Mouse (Mus musculus): ENCODE measurements around the gene Hs2st1. TPM values are rescaled to one million over a fixed set of nuclear protein-coding genes. Genes with fewer than 3 reads are reported as not detected.
A peak's percentile ranks its signal among the peaks of the same experiment; 100 is the strongest.

Hs2st1 gene
- total and polyA plus RNA-seq, 3 experiments, result 13.6 to 16.1 TPM; not detected in 1

GRCm38 (mm10) chr3:144399358-144400096 lies 170.5 kb downstream of the Hs2st1 start (continued):
- TF ChIP-seq RAD21 (IDR thresholded peaks at IDR 0.05; ENCODE audit: low read depth, low read length) (peak; percentile 92), ZMIZ1 (IDR thresholded peaks at IDR 0.05; ENCODE audit: low read depth, low read length) (no peak)

- Histone ChIP-seq H3K79me2 (ENCODE audit: control insufficient read depth, insufficient read depth, low read length, poor library complexity) (no peaks in the 10 kb centered on the region), H3K9ac (ENCODE audit: control insufficient read depth, low read depth, low read length, poor library complexity, severe bottlenecking) (no peak overlapping the region), H3K36me3 (ENCODE audit: control insufficient read depth in 1 of 2, insufficient read depth in 2 of 2, low read length in 2 of 2) (peaks cover 0 to 5% of the 10 kb centered on the region in 2 experiments; a peak in 2 of 4 replicates), H3K4me1 (ENCODE audit: control insufficient read depth in 1 of 2, insufficient read depth in 2 of 2, low read length in 2 of 2) (peaks cover 0 to 23% of the 10 kb centered on the region in 2 experiments; a peak in 3 of 4 replicates), H3K4me3 (ENCODE audit: control insufficient read depth in 1 of 2, insufficient read depth in 1 of 2, low read depth in 2 of 2, low read length in 2 of 2) (no peak overlapping the region), H3K27me3 (ENCODE audit: control insufficient read depth in 1 of 2, insufficient read depth in 2 of 2, low read length in 2 of 2) (no peaks in the 10 kb centered on the region), H3K27ac (ENCODE audit: control insufficient read depth, low read depth, low read length) (no peak overlapping the region), H3K9me3 (replicated peaks; ENCODE audit: insufficient read depth, low read length) (no peaks in the 10 kb centered on the region)
- no peak for DNase-seq (ENCODE audit: low read depth, low spot score)
- TF ChIP-seq SMC3 (IDR thresholded peaks at IDR 0.05; ENCODE audit: low read depth, low read length) (0 out of 2 replicates have a peak, but pooled peaks have one; percentile 5), NELFE (IDR thresholded peaks at IDR 0.05; ENCODE audit: low read depth, low read length) (no peak), TAL1 (IDR thresholded peaks at IDR 0.05; ENCODE audit: low read length) (no peak), RAD21 (IDR thresholded peaks at IDR 0.05; ENCODE audit: low read depth, low read length) (peak; percentile 7), CHD1 (IDR thresholded peaks at IDR 0.05; ENCODE audit: low read depth, low read length) (no peak), MXI1 (IDR thresholded peaks at IDR 0.05; ENCODE audit: low read depth, low read length) (no peak), MAFK (IDR thresholded peaks at IDR 0.05; ENCODE audit: borderline replicate concordance, low read depth, low read length) (no peak), E2F4 (IDR thresholded peaks at IDR 0.05; ENCODE audit: borderline replicate concordance, low read depth, low read length) (no peak), BHLHE40 (IDR thresholded peaks at IDR 0.05; ENCODE audit: borderline replicate concordance, low read depth, low read length) (no peak), CTCF (IDR thresholded peaks at IDR 0.05 in 2 of 3, conservative IDR thresholded peaks at IDR 0.05 in 1 of 3; ENCODE audit: control insufficient read depth in 1 of 3, insufficient read depth in 1 of 3, low read depth in 2 of 3, low read length in 3 of 3, poor library complexity in 1 of 3, severe bottlenecking in 1 of 3) (peak; percentile 27 to 60 (median 40))
Measured at GRCm38 (mm10) chr3:144398166-144398565, 171.8 kb downstream of the Hs2st1 start.

- H3K27me3 ChIP-seq (ENCODE audit: control insufficient read depth in 1 of 2, insufficient read depth in 2 of 2, low read length in 2 of 2), result no peaks in the 10 kb centered on the region
- H3K4me1 ChIP-seq (ENCODE audit: control insufficient read depth in 1 of 2, insufficient read depth in 2 of 2, low read length in 2 of 2), result peaks cover 0 to 23% of the 10 kb centered on the region in 2 experiments; a peak in 3 of 4 replicates
- TF ChIP-seq EP300 (IDR thresholded peaks at IDR 0.05; ENCODE audit: low read depth in 1 of 2, low read length in 2 of 2) (no peak), NELFE (IDR thresholded peaks at IDR 0.05; ENCODE audit: low read depth, low read length) (no peak), POLR2AphosphoS5 (IDR thresholded peaks at IDR 0.05; ENCODE audit: borderline replicate concordance, low read depth, low read length) (no peak), BHLHE40 (IDR thresholded peaks at IDR 0.05; ENCODE audit: borderline replicate concordance, low read depth, low read length) (no peak), ETS1 (IDR thresholded peaks at IDR 0.05; ENCODE audit: low read depth, low read length) (no peak), ZC3H11A (IDR thresholded peaks at IDR 0.05; ENCODE audit: low read depth, low read length) (no peak), MXI1 (IDR thresholded peaks at IDR 0.05; ENCODE audit: low read depth, low read length) (no peak), MEF2A (IDR thresholded peaks at IDR 0.05; ENCODE audit: extremely low read depth, insufficient replicate concordance, low read depth, low read length, poor library complexity, severe bottlenecking) (no peak), E2F4 (IDR thresholded peaks at IDR 0.05; ENCODE audit: borderline replicate concordance, low read depth, low read length) (no peak), MYC (IDR thresholded peaks at IDR 0.05; ENCODE audit: low read depth, low read length) (no peak), CHD2 (IDR thresholded peaks at IDR 0.05; ENCODE audit: low read length) (no peak), GATA1 (IDR thresholded peaks at IDR 0.05; ENCODE audit: low read depth, low read length) (no peak), MAFK (IDR thresholded peaks at IDR 0.05; ENCODE audit: borderline replicate concordance, low read depth, low read length) (no peak), ELF1 (IDR thresholded peaks at IDR 0.05; ENCODE audit: low read depth, low read length) (no peak), RAD21 (IDR thresholded peaks at IDR 0.05; ENCODE audit: low read depth, low read length) (no peak), HCFC1 (IDR thresholded peaks at IDR 0.05; ENCODE audit: low read depth, low read length) (no peak), RCOR1 (IDR thresholded peaks at IDR 0.05; ENCODE audit: low read depth, low read length) (no peak), GABPA (IDR thresholded peaks at IDR 0.05; ENCODE audit: low read depth, low read length) (no peak), POLR2AphosphoS2 (IDR thresholded peaks at IDR 0.05; ENCODE audit: low read length) (no peak)
- H3K27ac ChIP-seq (ENCODE audit: control insufficient read depth, low read depth, low read length), result no peak overlapping the region
- no peaks in the 10 kb centered on the region for H3K9me3 ChIP-seq (replicated peaks; ENCODE audit: insufficient read depth, low read length)
- H3K4me3 ChIP-seq (ENCODE audit: control insufficient read depth in 1 of 2, insufficient read depth in 1 of 2, low read depth in 2 of 2, low read length in 2 of 2), result no peak overlapping the region
- no peak for DNase-seq (ENCODE audit: low read depth, low spot score)
- H3K9ac ChIP-seq (ENCODE audit: control insufficient read depth, low read depth, low read length, poor library complexity, severe bottlenecking), result no peak overlapping the region
- H3K36me3 ChIP-seq (ENCODE audit: control insufficient read depth in 1 of 2, insufficient read depth in 2 of 2, low read length in 2 of 2), result peaks cover 0 to 5% of the 10 kb centered on the region in 2 experiments; a peak in 2 of 4 replicates
- H3K79me2 ChIP-seq (ENCODE audit: control insufficient read depth, insufficient read depth, low read length, poor library complexity), result no peaks in the 10 kb centered on the region
Measured at GRCm38 (mm10) chr3:144396478-144396877, 173.5 kb downstream of the Hs2st1 start.

Measured in MEL (cell line).